Mouse (Mus musculus) yolk sac, embryonic 10.5 days (tissue): ENCODE measurements around the gene C1qtnf7.

Experiments
- DNase-seq: peaks from one replicate; pipeline ENCODE4 v3.0.0-alpha.2; 2017; ENCODE audit warnings: low spot score

Gene C1qtnf7

GRCm38 (mm10) chr5:43515401-43515976, at the start of gene C1qtnf7:
TSS of gene C1qtnf7 (plus strand) at chr5:43515538.
- peak; percentile 19 for DNase-seq

- no peak for DNase-seq
Observed at GRCm38 (mm10) chr5:43466762-43467161, 48.6 kb upstream of the C1qtnf7 start.

GRCm38 (mm10) chr5:43467214-43467613, 48.1 kb upstream of the C1qtnf7 start:
- no peak for DNase-seq

- no peak for DNase-seq
Observed at GRCm38 (mm10) chr5:43468937-43469336, 46.4 kb upstream of the C1qtnf7 start.

- DNase-seq: no peak
Observed at GRCm38 (mm10) chr5:43477953-43478352, 37.4 kb upstream of the C1qtnf7 start.

GRCm38 (mm10) chr5:43480046-43480445, 35.3 kb upstream of the C1qtnf7 start:
- DNase-seq: no peak

- no peak for DNase-seq
Observed at GRCm38 (mm10) chr5:43480786-43481185, 34.6 kb upstream of the C1qtnf7 start.

- DNase-seq: no peak
Observed at GRCm38 (mm10) chr5:43481824-43482223, 33.5 kb upstream of the C1qtnf7 start.

GRCm38 (mm10) chr5:43501887-43502286, 13.5 kb upstream of the C1qtnf7 start:
- DNase-seq: no peak

GRCm38 (mm10) chr5:43504243-43504786, 11.0 kb upstream of the C1qtnf7 start:
- DNase-seq: no peak

GRCm38 (mm10) chr5:43508470-43508869, 6.9 kb upstream of the C1qtnf7 start:
- no peak for DNase-seq

GRCm38 (mm10) chr5:43508892-43509291, 6.4 kb upstream of the C1qtnf7 start:
- DNase-seq: no peak

- no peak for DNase-seq
Observed at GRCm38 (mm10) chr5:43511126-43511525, 4.2 kb upstream of the C1qtnf7 start.

- no peak for DNase-seq
Observed at GRCm38 (mm10) chr5:43516491-43516890, 1.2 kb downstream of the C1qtnf7 start.

GRCm38 (mm10) chr5:43517313-43517712, 2.0 kb downstream of the C1qtnf7 start:
- DNase-seq: no peak

GRCm38 (mm10) chr5:43519905-43520304, 4.6 kb downstream of the C1qtnf7 start:
- DNase-seq: no peak

GRCm38 (mm10) chr5:43521369-43521768, 6.0 kb downstream of the C1qtnf7 start:
- DNase-seq: no peak

GRCm38 (mm10) chr5:43522866-43523265, 7.5 kb downstream of the C1qtnf7 start:
- no peak for DNase-seq

GRCm38 (mm10) chr5:43526874-43527584, 11.7 kb downstream of the C1qtnf7 start:
- no peak for DNase-seq

GRCm38 (mm10) chr5:43530186-43530585, 14.8 kb downstream of the C1qtnf7 start:
- DNase-seq: no peak

GRCm38 (mm10) chr5:43530886-43531285, 15.5 kb downstream of the C1qtnf7 start:
- DNase-seq: no peak

- no peak for DNase-seq
Observed at GRCm38 (mm10) chr5:43538322-43539167, 23.2 kb downstream of the C1qtnf7 start.

GRCm38 (mm10) chr5:43539168-43539516, 23.8 kb downstream of the C1qtnf7 start:
- no peak for DNase-seq
